Mouse (Mus musculus) layer of hippocampus, adult 9-10 months (tissue): ENCODE results near the gene Pou4f2.

Experiments used
- DNase-seq: peaks from one replicate; pipeline ENCODE4 v3.0.0; 2022; ENCODE audit warnings: low spot score

The Pou4f2 gene

DNA sequence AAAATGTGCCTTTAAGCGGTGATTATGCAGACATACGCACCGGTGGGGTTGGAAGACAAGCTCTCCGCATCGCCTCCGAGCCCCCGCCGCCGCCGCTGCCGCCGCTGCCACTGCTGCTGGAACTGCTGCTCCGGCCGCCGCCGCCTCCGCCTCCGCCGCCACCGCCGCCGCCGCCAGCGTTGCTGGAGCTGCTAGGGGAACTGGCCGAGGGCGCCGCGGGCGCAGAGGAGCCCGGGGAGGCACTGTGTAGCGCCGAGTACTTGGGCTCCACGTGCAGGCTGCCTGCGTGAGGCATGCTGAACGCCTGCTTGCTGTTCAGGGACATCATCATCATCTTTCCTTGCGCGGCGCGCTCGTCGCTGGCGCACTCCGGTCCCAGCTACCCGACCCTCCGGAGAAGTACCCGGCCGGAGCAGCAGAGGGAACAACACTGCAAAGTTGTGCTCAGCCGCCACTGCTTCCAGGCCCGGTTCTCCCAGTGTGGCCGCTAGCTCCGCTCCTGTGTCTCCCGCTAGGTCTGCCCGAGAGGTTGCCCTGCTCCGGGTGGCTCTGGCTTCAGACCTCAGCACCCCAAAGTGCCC, at the start of gene Pou4f2:
Gene Pou4f2, minus strand, starts transcription at position 575 of the 581 bp plus-strand sequence.
- no peak for DNase-seq

DNA sequence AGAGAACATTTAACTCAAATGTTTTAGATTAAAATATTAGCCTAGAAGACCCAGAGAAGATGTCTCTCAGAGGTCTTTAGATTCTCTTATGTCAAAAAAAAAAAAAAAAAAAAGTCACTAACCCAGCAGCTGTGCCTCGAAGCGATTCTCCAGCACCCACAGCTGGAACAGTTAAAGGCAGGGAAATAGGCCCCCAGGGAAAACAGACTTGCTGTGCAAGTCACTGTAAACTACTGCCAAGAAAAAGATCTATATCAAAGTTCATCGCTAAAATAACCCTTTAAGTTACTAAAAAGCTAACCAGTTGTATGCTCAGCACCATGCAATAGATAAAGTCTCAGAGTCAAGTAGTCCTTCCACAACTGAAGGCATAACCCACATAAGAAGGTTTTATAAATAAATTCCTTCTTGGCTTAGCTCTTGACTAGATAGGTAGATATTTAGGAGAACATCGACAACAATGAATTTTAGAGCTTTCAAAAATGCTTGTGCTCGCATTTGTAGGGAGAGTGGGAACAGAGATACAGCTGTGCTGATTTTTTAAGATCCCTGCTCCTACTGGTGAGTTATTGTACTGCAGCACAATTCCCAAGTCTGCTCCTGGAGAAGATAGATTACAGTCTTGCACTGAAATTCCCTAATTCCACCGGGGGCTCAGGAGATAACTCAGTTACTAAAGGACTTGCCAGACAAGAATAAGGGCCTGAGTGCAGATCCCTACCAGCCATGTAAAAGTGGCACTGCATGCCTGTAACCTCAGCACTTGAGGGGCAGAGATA, 40.8 kb upstream of the Pou4f2 start:
- no peak for DNase-seq

DNA sequence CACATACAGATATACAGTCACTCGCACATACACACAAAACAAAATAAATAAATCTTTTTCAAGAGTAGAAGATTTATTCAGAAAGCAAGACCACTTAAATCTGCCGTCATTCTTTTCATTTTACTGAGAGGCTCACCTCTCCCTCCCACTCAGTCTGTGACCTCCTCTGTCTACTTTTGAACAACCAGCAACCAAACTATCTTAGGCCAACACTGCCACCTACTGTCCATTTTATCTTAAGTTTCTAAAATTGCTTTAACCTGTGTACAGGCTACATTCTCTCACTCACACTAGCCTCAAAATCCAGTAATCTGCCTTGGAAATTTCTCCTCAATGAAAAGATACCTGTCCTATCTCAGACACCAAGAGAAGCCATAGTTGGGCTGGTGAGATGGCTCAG, 31.4 kb upstream of the Pou4f2 start:
- no peak for DNase-seq

DNA sequence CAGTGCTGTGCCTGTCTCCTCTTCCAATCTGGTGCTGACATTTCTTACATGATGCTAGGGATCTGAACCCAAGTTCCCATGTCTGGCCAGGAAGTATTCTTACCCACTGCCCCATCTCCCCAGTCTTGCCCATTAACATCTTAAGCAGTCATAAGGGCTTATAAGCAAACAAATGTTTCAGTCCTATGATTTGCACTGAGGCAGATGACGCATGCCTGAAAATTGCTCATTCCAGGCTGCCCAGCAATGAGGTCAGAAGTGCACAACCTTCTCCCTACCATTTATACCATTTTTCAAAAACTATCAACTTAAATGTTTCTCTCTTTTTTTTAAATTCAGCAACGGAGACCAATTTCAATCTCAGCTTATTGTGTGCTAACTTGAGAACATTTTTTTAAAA, 27.5 kb upstream of the Pou4f2 start:
- DNase-seq, result no peak

DNA sequence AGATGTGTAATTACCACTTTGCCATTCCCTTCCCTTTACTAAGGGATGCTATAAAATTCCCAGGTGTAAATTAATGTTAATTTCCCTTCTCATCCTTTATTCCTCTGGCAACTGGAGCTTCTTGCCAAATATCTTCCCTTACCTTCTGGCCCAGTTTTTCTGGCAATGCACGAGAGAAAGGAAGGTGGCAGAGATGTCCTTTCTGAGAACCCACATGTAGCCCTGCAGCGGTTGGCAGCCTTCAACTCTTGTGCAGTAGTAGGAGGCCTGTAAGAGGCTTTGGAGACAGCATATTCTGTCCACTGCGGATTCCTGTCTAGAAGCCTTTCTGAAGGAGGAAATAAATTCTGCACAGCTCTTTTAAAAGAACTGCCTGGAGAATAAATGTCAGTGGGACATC, 20.0 kb upstream of the Pou4f2 start:
- no peak for DNase-seq

DNA sequence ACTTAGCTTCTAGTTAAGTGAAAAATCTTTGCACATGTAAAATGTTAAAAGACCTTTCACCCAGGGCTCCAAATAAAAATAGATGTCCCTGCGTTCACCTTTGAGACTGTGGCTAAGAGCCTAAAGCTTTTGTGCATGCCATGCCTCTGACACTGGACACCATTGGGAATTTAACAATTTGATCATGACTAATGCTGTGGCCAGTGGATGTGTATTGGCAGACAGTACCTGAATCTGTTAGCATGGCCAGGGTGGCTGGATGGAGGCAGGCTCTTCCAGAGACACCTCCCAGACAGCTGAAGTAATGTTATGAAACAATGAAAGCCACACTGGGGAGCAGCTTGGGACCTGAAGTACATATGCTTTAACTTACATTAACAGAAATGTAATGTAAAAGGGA, 6.3 kb upstream of the Pou4f2 start:
- DNase-seq, result no peak

DNA sequence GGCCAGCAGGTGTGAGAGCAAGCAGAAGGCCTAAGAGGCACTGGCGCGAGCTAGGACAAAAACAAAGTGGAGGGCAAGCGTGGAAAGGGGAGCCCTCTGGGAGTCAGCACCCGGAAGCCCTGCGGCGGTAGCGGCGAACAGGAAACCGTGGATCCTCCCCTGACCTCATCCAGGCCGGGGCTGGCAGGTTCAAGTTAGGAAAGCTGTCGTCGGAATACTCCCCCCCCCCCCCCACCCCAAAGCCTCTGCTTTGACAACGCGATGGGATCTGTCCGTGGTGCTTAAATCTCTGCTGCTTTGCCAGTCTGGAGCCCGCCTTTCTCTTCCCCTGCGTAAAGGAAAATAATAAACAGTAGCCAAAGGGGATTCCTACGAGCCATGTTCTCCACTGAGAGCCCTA, 1.7 kb upstream of the Pou4f2 start:
- DNase-seq, result no peak

DNA sequence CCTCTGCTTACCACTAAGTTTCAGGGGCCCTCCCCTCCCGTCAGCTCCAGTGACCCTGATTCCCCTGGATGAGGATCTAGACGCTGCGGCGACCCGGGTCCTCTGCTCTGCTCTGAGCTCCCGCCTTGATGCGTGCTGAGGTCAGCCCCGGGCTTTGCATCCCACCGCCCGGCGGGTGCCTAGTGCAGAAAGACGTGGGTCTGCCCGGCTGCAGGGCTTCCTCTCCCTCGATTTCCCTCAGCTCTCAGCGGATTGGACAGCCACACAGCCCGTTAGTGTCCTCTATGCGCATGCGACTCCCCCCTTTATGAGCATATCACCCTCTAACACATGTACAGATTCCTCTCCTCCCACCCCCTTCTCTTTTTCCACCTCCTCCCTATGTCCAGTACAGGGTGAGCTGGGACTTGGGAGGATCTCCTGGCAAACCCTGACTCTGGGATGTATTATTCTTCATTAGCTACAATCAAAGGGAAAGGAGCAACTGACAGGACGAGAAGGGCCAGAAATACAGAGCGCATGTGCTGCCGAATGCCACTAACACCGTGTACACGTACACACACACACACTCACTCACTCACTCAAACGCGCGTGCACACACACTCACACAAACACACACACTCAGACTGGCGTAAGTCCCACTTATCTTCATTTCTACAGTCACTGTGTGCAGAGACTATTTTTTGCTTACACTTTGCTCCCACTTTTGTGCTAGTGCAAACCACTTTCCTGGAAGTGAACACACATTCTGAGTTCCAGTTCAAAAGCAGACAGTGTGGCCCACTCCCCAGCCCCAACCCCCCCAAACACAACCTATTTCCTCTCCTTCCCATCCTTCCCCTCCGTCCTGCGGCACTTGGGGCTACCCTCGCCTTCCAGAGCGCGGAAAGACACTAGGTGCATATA, 948 bp upstream of the Pou4f2 start:
- no peak for DNase-seq

DNA sequence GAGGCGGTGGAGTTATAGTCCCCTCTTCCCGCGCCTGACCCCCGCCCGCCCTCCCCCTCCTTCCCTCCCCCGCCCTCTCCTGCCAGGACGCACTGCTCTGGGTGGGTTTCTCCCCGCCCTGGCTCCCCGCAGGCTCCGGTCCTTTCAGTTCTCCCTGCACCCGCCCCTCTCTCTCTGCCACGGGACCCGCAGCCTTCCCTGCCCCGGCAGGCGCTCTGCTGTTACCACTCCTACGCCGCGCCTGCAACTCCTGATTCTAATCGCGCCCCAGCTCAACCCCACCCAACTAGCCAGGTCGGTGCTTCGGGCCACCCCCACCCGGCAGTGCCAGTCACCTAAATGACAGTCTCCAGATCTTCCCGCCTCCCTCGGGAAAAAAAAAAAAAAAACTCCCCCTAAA, 216 bp upstream of the Pou4f2 start:
- no peak for DNase-seq

DNA sequence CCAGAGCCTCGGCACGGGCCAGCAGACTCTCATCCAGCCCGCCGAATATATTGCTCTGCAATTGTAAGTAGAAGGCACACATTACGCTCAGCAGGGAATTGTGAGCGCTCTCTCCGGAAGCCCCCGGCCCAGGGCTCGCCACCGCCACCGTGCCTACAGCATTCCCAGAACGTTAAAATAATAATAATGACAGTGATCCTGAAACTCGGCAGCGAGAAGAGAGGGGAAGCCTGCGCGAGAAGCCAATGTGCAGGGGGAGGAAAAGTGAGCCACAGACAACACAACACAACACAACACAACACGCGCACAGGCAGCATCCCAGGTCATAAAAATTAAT, 853 bp downstream of the Pou4f2 start:
- no peak for DNase-seq

DNA sequence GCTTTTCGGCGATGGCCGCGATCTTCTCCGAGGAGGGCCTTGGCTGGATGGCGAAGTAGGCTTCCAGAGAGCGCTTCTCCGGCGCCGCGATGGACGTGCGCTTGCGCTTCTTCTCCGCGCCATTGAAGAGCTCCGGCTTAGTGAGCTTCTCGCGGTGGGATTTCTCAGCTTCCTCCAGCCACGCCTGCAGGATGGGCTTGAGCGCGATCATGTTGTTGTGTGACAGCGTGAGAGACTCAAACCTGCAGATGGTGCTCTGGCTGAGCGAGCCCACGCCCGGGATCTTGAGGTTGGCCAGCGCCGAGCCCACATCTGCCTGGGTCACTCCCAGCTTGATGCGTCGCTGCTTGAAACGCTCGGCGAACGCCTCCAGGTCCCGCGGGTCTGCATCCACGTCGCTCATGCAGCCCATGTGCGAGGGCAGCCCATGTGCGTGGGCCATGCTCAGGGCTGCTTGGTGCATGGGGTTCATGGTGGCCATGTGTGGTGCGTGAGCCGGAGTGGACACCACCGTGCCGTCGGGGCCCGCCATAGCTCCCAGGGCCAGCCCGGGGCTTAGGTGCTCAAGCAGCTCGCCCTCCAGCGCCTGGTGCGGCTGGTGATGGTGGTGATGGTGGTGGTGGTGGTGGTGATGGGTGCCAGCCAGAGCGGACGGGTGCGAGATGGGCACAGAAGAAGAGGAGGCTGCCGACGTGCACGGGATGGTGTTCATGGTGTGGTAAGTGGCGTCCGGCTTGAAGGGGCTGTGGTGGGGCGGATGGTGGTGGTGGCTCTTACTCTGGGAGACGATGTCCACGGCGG, 1.4 kb downstream of the Pou4f2 start:
- no peak for DNase-seq

DNA sequence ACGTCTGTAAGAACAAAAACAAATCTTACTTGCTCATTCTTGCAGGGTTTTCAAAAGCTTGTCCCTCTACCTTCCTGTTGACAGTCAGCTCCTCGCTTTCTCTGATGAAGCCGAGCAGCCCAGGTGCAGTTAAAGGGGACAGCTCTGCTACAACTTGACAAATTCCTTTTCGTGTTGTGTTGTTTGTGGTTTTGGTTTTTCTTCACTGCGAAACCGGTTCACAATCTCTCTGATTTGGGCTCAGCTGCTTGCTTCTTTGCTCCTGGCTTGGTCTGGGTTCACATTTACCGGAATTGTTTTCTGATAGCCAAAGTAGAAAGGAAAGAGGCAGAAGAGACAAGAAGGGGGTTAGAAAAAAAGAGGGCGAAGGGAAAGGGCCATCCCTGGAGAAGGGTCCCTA, 2.1 kb downstream of the Pou4f2 start:
- no peak for DNase-seq

DNA sequence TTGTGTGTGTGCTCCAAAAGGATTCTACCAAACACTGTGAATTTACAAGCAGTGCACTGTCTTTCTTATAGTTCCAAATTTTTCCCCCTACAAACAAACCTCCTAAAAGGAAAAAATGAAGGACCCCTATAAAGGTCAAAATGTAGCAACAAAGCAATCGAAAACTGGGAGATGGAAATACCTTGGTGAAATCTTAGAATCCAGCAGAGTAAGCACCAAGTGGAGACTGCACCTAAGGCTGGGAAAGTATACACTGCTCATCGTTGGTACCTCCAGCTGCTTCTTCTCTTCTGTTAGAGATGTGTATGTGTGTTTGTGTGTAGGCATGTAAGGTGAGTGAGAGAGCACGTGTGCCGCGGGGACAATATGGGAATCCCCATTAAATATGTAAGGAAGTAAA, 3.1 kb downstream of the Pou4f2 start:
- no peak for DNase-seq

DNA sequence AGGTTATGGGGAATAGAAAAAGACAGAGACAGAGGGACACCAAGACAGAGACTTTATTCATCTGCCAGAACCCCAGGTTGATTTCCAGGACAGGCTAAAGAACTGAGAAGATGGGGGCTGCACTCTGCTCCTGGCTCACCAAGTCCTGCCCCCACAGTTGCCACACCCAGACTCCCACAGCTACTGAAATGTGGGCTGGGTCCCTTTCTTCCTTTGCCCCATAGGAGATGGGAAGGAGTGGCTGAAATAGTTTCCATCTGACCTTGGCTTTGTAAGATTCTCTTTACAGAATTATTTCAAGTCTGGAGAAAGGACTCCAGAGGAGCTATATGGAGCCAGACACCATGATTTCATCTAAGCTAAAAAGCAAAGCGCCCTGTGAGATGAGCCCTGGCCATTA, 4.0 kb downstream of the Pou4f2 start:
- no peak for DNase-seq

DNA sequence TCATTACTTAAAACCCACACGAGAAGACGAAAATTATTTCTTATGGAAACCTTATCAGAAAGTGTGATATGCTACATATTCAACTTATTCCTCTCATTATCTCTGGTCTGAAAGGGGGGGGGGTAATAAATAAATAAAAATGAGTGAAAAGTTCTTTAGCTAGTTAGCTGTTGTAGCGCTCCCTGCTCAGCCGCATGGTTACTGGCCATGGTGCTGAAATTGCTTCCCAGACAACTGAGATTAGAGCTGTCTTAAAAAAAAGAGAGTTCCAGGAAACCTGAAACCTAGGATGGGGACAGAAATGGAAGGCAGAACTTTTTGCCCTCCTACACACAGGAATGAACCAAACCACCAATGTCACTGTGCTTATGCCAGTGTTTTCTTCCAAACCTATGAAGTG, 5.1 kb downstream of the Pou4f2 start:
- no peak for DNase-seq

DNA sequence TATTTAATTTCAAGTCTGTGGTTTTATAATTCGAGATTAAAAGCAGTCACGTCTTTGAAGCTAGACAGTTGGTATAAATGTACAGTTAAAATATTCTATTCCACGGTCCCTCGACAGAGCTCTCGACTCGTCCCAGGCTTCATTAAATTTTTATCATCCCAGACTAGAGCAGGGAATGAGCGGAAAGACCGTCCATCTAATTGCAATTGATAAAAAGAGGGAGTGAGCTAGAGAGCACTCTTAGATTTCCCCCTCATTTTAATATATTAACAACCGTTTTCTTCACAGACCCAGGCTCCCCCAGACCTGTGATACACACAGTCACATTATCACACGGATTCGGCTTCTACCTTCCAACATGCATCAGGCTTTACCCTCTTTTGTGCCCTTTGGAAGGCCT, 8.3 kb downstream of the Pou4f2 start:
- DNase-seq, result no peak

DNA sequence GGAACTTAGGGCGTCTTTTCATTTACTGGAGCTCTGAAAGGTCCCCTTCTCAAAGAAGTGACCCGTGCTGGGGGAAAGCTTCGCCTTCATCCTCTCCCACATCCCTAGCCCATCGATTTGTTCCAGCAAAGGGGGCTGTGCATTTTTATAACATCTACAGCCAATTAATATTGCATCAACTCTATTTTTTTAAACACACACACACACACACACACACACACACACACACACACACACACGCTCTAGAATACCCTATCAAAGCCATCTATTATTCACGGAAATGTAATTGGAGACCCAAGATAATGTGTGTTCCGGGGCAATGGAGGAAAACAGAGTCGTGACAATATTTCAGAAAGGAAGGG, 8.7 kb downstream of the Pou4f2 start:
- DNase-seq, result no peak

DNA sequence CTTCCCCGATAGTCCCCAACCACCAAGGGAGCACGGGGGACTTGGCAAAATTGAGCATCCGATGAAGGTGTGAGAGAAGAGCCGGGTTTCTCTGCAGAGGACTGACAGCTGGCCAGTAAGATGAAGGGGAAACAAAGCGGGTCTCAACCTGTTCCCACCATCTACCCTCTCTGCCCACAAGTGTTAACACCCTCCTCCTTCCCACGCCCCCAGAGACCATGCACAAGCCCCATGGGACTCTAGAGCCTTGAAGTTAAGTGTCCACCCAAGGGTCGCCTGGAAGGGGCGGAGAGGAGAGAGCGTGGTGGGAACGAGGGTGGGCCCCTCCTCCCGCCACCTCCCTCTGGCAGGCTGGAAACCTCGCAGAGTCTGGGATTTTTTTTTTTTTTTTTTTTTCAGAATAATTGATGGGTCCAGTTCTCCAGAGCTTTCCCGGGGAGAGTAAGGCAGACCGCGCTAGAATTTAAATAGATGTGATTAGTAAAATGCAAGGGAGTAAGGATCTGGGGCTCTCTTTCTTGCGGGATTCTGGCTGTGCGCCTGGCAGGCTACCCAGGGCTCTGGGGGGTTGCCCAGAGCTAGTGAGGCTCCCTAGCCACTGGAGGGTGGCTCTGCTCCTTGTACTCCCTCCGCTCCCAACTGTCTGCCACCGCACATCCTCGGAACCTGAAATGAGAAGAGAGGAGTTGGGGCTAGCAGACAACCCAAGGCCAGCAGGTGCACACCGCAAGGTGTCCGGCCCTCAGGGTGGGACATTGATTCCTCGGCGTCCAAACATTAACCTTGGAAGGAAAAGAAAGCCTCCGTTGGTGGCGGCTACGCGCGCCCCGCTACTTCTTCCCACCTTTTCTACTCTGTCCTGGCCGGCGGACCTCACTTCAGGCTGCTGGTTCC, 9.3 kb downstream of the Pou4f2 start:
- no peak for DNase-seq

DNA sequence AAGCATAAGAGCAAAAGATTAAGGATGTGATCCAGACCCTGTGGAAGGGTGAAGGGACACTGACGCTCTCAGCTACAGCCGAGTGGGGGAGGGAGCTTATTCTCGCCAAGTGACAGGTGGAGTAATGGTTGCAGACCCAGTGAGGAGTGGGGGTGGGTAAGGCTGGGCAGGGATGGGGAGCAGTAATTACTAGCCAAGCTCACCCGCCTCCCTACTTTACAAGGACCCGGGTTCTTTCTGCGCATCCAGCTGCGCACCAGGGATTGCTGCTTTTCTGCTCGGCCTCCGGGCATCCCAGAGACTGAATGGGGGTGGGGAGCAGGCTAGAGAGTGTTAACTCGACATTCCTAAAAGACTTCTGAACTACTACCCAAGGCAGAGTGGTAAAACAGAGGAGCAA, 10.0 kb downstream of the Pou4f2 start:
- no peak for DNase-seq

DNA sequence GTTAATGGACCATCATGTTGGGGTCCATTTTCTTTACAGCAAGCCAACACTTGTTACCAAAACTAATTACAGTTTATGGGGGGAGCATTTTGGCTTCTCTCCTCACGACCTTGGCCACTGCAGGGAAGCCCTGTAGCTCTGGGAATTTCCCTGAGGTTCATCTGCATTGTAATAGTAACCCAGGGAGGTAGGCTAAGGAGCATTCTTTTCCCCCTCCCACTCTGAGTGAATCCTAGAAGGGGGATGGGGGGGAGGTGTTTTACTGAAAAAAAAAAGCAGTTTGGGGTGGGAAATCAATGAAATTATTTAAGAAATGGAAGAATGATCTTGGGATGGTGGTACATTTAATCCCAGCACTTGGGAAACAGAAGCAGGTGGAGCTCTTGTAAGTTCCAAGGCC, 12.5 kb downstream of the Pou4f2 start:
- DNase-seq, result no peak

DNA sequence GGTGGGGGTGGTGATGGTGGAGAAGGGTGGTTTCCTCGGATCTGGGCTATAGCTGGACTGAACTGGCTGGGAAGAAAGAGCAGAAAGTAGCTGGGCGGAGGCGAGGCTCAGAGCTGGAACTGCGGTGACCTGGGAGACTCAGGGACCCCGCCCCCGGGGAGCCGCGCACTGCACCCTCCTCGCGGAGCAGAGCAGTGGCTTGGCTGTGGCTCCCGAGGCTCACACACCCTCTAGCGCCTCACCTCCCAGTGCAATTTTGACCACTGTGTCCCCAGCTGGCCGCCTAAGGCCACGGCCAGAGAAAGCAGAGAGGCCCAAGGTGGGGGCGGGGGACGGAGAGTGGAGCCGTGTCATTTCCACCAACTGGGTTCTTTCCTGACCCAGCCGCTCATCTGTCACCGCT, 16.3 kb downstream of the Pou4f2 start:
- DNase-seq, result no peak
